Mouse (Mus musculus) lung, adult 2 months (tissue): ENCODE results near the gene Ptrhd1.

Source experiments
- CTCF ChIP-seq: fragments of 200-500 bp; IDR thresholded peaks from 2 replicates; pipeline ENCODE4 v1.5.1; 2011; ENCODE audit warnings: mild to moderate bottlenecking, low read length, control low read depth; ENCODE audit not compliant: insufficient read depth
- POLR2A ChIP-seq: fragments of 200-500 bp; IDR thresholded peaks from 2 replicates; pipeline ENCODE4 v1.6.1; 2011; ENCODE audit warnings: low read depth, mild to moderate bottlenecking, control low read depth, low read length, borderline replicate concordance; ENCODE audit errors: extremely low read depth

GRCm38 (mm10) chr12:4188171-4189059, 45.4 kb upstream of the Ptrhd1 start:
- TF ChIP-seq CTCF = no peak
- no peak for TF ChIP-seq POLR2A
